Mouse (Mus musculus): ENCODE data around the gene Gm12845. TPM values are rescaled to one million over a fixed set of nuclear protein-coding genes. Genes with fewer than 3 reads are reported as not detected.
A peak's percentile ranks its signal among the peaks of the same experiment; 100 is the strongest.

The Gm12845 gene
- total and polyA plus RNA-seq, 2 experiments from 2014 or later: not detected

DNA sequence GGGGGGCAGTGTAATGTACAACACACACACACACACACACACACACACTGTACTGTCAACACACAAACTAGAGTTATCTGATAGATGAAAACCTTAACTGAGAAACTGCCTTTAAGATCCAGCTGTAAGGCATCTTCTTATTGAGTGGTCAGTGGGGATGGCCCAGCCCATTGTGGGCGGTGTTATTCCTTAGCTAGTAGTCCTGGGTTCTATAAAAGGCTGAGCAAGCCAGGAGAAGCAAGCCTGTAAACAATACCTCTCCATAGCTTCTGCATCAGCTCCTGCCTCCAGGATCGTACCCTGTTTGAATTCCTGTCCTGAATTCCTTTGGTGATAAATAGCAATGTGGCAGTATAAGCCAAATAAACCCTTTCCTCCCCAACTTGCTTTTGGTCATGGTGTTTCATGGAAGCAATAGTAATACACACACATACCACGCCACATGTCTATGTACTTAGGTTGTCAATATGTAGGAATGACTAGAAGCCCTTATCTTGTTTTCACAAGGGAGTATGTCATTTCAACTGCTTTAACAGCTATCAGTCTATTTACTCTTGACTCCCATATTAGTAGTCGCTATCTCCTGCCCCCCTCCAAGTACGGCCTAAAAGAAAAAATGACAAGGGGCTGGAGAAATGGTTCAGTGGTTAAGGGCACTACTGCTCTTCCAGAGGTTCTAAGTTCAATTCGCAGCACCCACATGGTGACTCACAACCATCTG, 41.0 kb upstream of the Gm12845 start:
- no peaks in the 10 kb centered on the region for H3K27me3 ChIP-seq (ENCODE audit: control insufficient read depth, insufficient read depth, low read length)
- no peak for TF ChIP-seq EP300 (IDR thresholded peaks at IDR 0.05; ENCODE audit: low read depth)
- TF ChIP-seq CTCF (IDR thresholded peaks at IDR 0.05; ENCODE audit: low read depth): no peak
- H3K4me1 ChIP-seq (ENCODE audit: control insufficient read depth, insufficient read depth): 0 out of 2 replicates have a peak, but pooled peaks cover 6% of the 10 kb centered on the region
- H3K4me3 ChIP-seq (ENCODE audit: low read depth, low read length): no peak overlapping the region
- H3K4me2 ChIP-seq (ENCODE audit: low read depth, low read length): no peak overlapping the region
- ATAC-seq (ENCODE audit: insufficient read depth, low read depth): no peak
- peaks cover 25% of the 10 kb centered on the region for H3K36me3 ChIP-seq (replicated peaks; ENCODE audit: control insufficient read depth, insufficient read depth, low read length)
- H3K27ac ChIP-seq (ENCODE audit: low read depth): no peak overlapping the region
- H3K9ac ChIP-seq (replicated peaks; ENCODE audit: low read depth, low read length): peak overlapping the region; percentile 86; the same call in 1 of the 2 replicates
- H3K9me3 ChIP-seq (replicated peaks; ENCODE audit: control insufficient read depth, low read length): no peaks in the 10 kb centered on the region
- WGBS: 54% methylated on average over 6 of the region's 6 CpGs
- no peak for DNase-seq (ENCODE audit: low spot score)

DNA sequence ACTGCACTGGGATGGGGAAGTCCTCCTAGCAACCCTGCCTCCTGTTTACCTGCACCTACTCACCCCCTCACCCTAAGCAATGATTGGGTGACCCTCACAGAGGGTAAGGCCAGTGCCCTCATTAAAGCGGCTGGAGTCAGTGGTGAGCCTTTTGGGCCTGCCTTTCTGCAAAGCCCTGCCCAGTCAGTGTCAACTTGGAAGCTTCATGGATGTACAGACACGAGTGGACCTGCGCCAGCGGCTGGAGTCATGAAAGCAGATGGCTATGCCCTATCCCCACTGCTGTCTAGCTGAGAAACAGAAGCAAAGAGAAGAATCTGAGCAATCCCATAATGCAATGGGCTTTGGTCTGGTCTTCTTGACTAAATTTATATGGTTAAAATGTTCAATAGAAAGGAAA, 37.9 kb upstream of the Gm12845 start:
- 71% methylated on average over 4 of the region's 4 CpGs for WGBS
- no peak overlapping the region for H3K9ac ChIP-seq (replicated peaks; ENCODE audit: low read depth, low read length)
- TF ChIP-seq CTCF (IDR thresholded peaks at IDR 0.05; ENCODE audit: low read depth): no peak
- no peak for TF ChIP-seq EP300 (IDR thresholded peaks at IDR 0.05; ENCODE audit: low read depth)
- no peak overlapping the region for H3K4me2 ChIP-seq (ENCODE audit: low read depth, low read length)
- no peak for ATAC-seq (ENCODE audit: insufficient read depth, low read depth)
- no peak for DNase-seq (ENCODE audit: low spot score)
- H3K27ac ChIP-seq (ENCODE audit: low read depth): no peak overlapping the region
- H3K4me1 ChIP-seq (ENCODE audit: control insufficient read depth, insufficient read depth): 0 out of 2 replicates have a peak, but pooled peaks cover 6% of the 10 kb centered on the region
- H3K4me3 ChIP-seq (ENCODE audit: low read depth, low read length): no peak overlapping the region
- H3K9me3 ChIP-seq (replicated peaks; ENCODE audit: control insufficient read depth, low read length): no peaks in the 10 kb centered on the region
- H3K27me3 ChIP-seq (ENCODE audit: control insufficient read depth, insufficient read depth, low read length): no peaks in the 10 kb centered on the region
- H3K36me3 ChIP-seq (replicated peaks; ENCODE audit: control insufficient read depth, insufficient read depth, low read length): no peaks in the 10 kb centered on the region

DNA sequence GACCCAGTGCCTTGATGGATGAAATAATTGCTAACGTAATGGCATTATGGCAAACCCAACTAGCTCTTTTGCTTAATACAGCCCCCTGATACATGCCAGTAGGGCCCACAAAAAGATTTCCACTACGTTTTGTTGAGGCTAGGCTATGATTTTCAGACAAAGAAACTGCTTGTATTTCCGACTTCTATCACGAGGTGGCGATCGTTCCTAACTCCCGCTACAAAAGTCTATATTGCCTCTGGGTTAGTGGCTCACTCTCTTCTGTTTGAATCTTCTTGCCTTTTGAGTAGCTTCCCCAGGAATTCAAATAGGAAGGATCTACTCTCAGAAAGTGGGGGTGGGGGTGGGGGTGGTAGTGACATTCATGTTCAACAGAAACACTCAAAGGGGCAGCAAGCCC, 18.9 kb upstream of the Gm12845 start:
- Histone ChIP-seq H3K9ac (replicated peaks; ENCODE audit: low read depth, low read length) (no peak overlapping the region), H3K36me3 (replicated peaks; ENCODE audit: control insufficient read depth, insufficient read depth, low read length) (no peaks in the 10 kb centered on the region), H3K27me3 (ENCODE audit: control insufficient read depth, insufficient read depth, low read length) (no peaks in the 10 kb centered on the region), H3K9me3 (replicated peaks; ENCODE audit: control insufficient read depth, low read length) (no peaks in the 10 kb centered on the region), H3K4me2 (ENCODE audit: low read depth, low read length) (no peak overlapping the region), H3K4me3 (ENCODE audit: low read depth, low read length) (no peak overlapping the region), H3K27ac (ENCODE audit: low read depth) (no peak overlapping the region), H3K4me1 (ENCODE audit: control insufficient read depth, insufficient read depth) (no peaks in the 10 kb centered on the region)
- WGBS: 4% methylated on average over 7 of the region's 7 CpGs
- peak; percentile 65 for DNase-seq (ENCODE audit: low spot score)
- TF ChIP-seq CTCF (IDR thresholded peaks at IDR 0.05; ENCODE audit: low read depth): peak; percentile 73
- no peak for TF ChIP-seq EP300 (IDR thresholded peaks at IDR 0.05; ENCODE audit: low read depth)
- ATAC-seq (ENCODE audit: insufficient read depth, low read depth): no peak

DNA sequence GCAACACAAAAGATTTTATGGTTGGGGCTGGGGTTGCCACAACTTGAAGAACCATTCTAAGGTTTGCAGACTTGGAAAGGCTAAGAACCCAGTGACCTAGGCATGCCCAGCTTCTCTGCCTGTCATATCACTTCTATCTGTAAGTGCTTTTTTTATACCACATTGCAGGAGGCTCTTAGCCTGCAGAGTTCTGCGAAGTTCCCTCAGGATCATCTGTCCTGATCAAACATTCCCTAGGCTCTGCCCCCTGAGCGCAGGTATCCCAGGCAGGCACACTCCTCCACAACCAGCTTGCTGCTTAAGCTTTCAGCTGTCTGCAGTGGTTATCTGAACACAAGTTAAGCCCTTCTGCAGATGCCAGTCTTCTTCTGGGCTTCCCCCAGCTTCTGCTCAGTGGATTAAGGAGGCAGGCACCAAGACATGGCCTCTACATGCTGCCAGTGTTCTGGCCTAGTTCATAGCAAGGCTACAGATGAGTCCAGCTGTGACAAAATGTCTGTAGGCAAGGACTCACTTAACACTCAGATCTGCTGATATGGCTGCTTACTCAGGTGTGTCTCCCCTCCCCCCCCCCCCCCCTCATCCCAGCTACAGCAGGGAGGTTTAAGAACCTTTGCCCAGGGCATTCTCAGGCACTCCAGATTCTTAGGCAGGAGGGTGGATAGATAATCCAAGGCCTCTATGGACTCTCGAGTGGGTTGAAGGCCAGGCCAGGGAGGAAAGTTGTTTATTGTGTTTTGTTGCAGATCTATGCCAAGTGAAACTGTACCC, 15.2 kb upstream of the Gm12845 start:
- Histone ChIP-seq H3K4me2 (ENCODE audit: low read depth, low read length) (no peak overlapping the region), H3K36me3 (replicated peaks; ENCODE audit: control insufficient read depth, insufficient read depth, low read length) (no peaks in the 10 kb centered on the region), H3K4me3 (ENCODE audit: low read depth, low read length) (no peak overlapping the region), H3K4me1 (ENCODE audit: control insufficient read depth, insufficient read depth) (no peaks in the 10 kb centered on the region), H3K27ac (ENCODE audit: low read depth) (no peak overlapping the region), H3K27me3 (ENCODE audit: control insufficient read depth, insufficient read depth, low read length) (no peaks in the 10 kb centered on the region), H3K9me3 (replicated peaks; ENCODE audit: control insufficient read depth, low read length) (no peaks in the 10 kb centered on the region), H3K9ac (replicated peaks; ENCODE audit: low read depth, low read length) (no peak overlapping the region)
- ATAC-seq (ENCODE audit: insufficient read depth, low read depth) (no peak), DNase-seq (ENCODE audit: low spot score) (no peak)
- TF ChIP-seq EP300 (IDR thresholded peaks at IDR 0.05; ENCODE audit: low read depth) (no peak), CTCF (IDR thresholded peaks at IDR 0.05; ENCODE audit: low read depth) (no peak)
- 63% methylated on average over 3 of the region's 3 CpGs for WGBS

DNA sequence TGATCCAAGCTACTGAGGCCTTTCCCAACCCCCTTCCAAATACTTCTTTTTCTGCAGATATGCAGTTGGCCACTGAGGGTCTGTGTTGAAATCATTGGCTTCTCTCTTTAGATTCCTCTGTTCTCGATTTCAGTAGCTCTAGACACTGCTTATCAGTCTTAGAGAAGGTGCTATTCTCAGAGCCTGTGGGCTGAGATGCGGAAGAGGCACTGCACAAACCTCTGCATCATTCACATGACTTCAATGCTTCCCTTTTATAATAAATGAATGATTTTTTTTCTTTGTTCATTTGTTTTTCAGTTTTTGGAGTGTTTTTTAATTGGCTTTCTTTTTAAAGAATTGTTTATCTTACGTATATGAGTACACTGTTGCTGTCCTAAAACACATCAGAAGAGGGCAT, 11.9 kb upstream of the Gm12845 start:
- Histone ChIP-seq H3K27ac (ENCODE audit: low read depth) (no peak overlapping the region), H3K27me3 (ENCODE audit: control insufficient read depth, insufficient read depth, low read length) (no peaks in the 10 kb centered on the region), H3K9me3 (replicated peaks; ENCODE audit: control insufficient read depth, low read length) (no peaks in the 10 kb centered on the region), H3K36me3 (replicated peaks; ENCODE audit: control insufficient read depth, insufficient read depth, low read length) (no peaks in the 10 kb centered on the region), H3K4me1 (ENCODE audit: control insufficient read depth, insufficient read depth) (no peaks in the 10 kb centered on the region), H3K4me3 (ENCODE audit: low read depth, low read length) (no peak overlapping the region), H3K9ac (replicated peaks; ENCODE audit: low read depth, low read length) (no peak overlapping the region), H3K4me2 (ENCODE audit: low read depth, low read length) (no peak overlapping the region)
- no peak for DNase-seq (ENCODE audit: low spot score)
- no peak for TF ChIP-seq EP300 (IDR thresholded peaks at IDR 0.05; ENCODE audit: low read depth)
- TF ChIP-seq CTCF (IDR thresholded peaks at IDR 0.05; ENCODE audit: low read depth): no peak
- ATAC-seq (ENCODE audit: insufficient read depth, low read depth): no peak
- 64% methylated on average over 3 of the region's 3 CpGs for WGBS

Data from heart, postnatal 0 days (tissue).